Mouse (Mus musculus): ENCODE data around the gene Zdhhc20.

DNA sequence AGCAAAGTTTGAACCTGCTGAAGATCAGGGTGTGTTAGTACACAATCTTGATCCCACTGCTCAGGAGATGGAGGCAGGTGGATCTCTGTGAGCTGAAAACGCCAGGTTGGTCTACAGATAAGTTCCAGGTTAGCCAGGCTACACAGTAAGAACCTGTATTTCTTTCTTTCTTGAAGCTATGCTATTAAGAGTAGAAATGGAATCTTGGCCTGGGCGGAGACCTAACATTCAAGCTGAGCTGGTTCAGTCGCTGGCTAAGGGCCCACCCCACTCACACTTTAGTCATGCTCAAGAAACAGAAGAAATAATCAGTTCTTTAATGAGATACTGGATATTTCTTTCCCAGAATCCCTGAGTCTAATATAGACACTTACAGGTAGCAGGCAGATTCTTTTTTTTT is 6.7 kb downstream of the Zdhhc20 start:
- TF ChIP-seq CTCF (IDR thresholded peaks at IDR 0.05) (no peak), EP300 (IDR thresholded peaks at IDR 0.05) (0 out of 2 replicates have a peak, but pooled peaks have one; percentile 10)
